Mouse (Mus musculus) kidney, postnatal 0 days (tissue): ENCODE data around the gene Enho. TPM values are rescaled to one million over a fixed set of nuclear protein-coding genes. Genes with fewer than 3 reads are reported as not detected.

Experiments used
- ATAC-seq: fragments of 200-750 bp; cut with Nextera tagmentation; replicated peaks from 2 replicates; pipeline ENCODE4 v1.8.0; 2017; ENCODE audit warnings: low read depth, moderate number of reproducible peaks, moderate TSS enrichment, moderate library complexity; ENCODE audit not compliant: low FRiP score
- DNase-seq: peaks from one replicate; pipeline ENCODE4 v3.0.0-alpha.2; 2016; ENCODE audit warnings: low spot score
- H3K27ac ChIP-seq: fragments of 300-500 bp; sonication (generic); 2 replicates; pipeline ENCODE4 v1.5.1; 2014; ENCODE audit warnings: mild to moderate bottlenecking
- H3K27me3 ChIP-seq: fragments of 300-500 bp; sonication (generic); 2 replicates; pipeline ENCODE4 v1.6.1; 2014; ENCODE audit warnings: low read length, mixed read lengths; ENCODE audit not compliant: insufficient read depth
- H3K36me3 ChIP-seq: fragments of 300-500 bp; sonication (generic); 2 replicates; pipeline ENCODE4 v1.6.1; 2014; ENCODE audit warnings: low read length, mixed read lengths; ENCODE audit not compliant: insufficient read depth
- H3K4me1 ChIP-seq: fragments of 300-500 bp; sonication (generic); replicated peaks from 2 replicates; pipeline ENCODE4 v1.6.1; 2014; ENCODE audit warnings: antibody characterized with exemption, low read length, mixed read lengths; ENCODE audit not compliant: insufficient read depth
- H3K4me2 ChIP-seq: fragments of 300-500 bp; sonication (generic); 2 replicates; pipeline ENCODE4 v1.6.1; 2014; ENCODE audit warnings: mild to moderate bottlenecking, low read length, moderate library complexity, mixed read lengths
- H3K4me3 ChIP-seq: fragments of 300-500 bp; sonication (generic); replicated peaks from 2 replicates; pipeline ENCODE4 v1.5.1; 2014; ENCODE audit warnings: low read depth, low read length
- H3K9ac ChIP-seq: fragments of 300-500 bp; sonication (generic); 2 replicates; pipeline ENCODE4 v1.6.1; 2014; ENCODE audit warnings: low read depth, low read length
- H3K9me3 ChIP-seq: fragments of 300-500 bp; sonication (generic); replicated peaks from 2 replicates; pipeline ENCODE4 v1.6.1; 2016; ENCODE audit warnings: low read length, inconsistent platforms, mixed read lengths
- CTCF ChIP-seq: IDR thresholded peaks from 2 replicates; pipeline ENCODE4 v1.5.1; 2016; ENCODE audit warnings: antibody characterized with exemption, low read depth, mild to moderate bottlenecking, moderate library complexity
- WGBS: fragments of 180-500 bp; shearing (Covaris S2); extraction: QIAGEN DNeasy Blood & Tissue Kit; methylation state at CpG from one replicate; pipeline ENCODE4 v1.1.7; 2014; 5-methylcytosine and 5-hydroxymethylcytosine counted together
- polyA plus RNA-seq: library from polyadenylated mRNA; unstranded; fragments of >200 nt; fragmentation: Nextera tagmentation; extraction: Ambion mirVana; gene quantifications from 2 replicates; pipeline ENCODE4 v1.2.1, GENCODE M21; 2015

The Enho gene
- polyA plus RNA-seq, 1 experiment from 2014 or later = 23.9 TPM

DNA sequence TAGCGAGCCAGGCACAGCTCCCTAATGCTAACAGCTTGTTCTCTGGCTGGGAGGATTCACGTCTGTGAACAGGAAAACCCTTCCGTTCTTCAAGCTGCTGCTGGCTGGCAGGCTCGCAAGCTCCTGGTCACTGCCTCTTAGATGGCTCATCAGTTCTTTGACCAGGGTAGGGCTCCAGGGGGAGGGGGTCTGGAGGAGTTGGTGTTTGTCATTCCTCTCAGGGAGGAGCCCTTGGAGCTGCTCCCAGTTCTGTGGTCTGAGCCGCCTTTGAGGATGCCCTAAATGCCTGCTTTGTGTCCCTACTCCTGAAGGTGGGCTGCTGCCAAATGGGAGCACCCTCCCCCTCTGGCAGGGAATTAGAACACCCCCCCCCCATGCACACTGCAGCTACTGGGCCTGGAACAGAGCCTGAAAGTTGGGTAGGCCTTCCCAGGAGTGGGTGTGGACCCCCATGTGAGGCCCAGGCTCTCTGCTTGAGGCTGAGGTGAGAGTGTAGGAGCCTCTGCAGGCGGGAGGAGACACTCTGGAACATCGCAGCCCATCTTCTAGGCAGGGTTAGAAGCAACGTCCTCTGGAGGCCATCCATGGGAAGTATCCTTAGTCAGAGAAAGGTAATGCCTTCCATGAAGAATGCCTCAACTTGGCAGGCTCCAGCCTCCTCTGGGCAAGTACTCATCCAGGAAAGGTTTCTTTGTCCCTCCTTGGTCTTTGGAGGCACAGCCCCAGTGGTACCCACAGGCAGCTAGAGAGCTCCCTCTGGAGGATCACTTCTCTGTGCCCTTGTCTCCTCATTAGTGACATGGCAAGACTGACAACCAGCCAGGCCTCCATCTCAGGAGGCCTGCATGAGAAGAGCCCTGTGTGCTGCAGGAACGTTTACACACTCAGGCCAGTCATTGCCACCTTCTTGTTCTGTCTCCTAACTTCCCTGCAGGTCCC is 24.2 kb downstream of the Enho start:
- Histone ChIP-seq H3K9ac (no peak overlapping the region), H3K9me3 (no peaks in the 10 kb centered on the region), H3K4me3 (no peak overlapping the region), H3K36me3 (no peaks in the 10 kb centered on the region), H3K4me1 (no peaks in the 10 kb centered on the region), H3K27me3 (no peaks in the 10 kb centered on the region; the same call in 1 of the 2 replicates), H3K4me2 (no peak overlapping the region), H3K27ac (no peak overlapping the region)
- TF ChIP-seq CTCF = no peak; the same call in 1 of the 2 replicates
- DNase-seq (no peak), ATAC-seq (no peak)
- 54% methylated on average over 9 of the region's 9 CpGs for WGBS

DNA sequence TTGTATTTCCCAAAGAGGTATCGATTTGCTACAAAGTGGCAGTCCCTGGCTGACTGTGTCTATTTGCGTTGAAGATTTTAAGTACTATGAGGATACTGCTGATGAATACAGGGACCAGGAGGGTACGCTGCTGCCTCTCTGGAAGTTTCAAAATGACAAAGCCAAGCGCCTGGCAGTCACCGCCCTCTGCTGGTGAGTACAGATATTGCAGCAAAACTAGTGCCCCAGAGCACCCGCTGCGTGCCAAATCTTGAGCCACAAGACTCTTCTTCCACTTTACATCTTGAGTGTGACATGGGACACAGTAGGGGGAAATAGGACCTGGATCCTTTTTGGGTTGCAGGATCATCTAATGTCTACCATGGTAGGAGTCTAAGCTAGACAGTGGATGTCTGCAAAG is 26.0 kb downstream of the Enho start:
- WGBS = 11% methylated on average over 7 of the region's 7 CpGs
- no peak overlapping the region for H3K27ac ChIP-seq
- no peak overlapping the region for H3K9ac ChIP-seq
- no peaks in the 10 kb centered on the region for H3K36me3 ChIP-seq
- H3K4me1 ChIP-seq = no peaks in the 10 kb centered on the region
- TF ChIP-seq CTCF = peak; percentile 99
- H3K27me3 ChIP-seq = no peaks in the 10 kb centered on the region
- no peak for ATAC-seq
- H3K4me3 ChIP-seq = no peak overlapping the region
- H3K4me2 ChIP-seq = no peak overlapping the region
- H3K9me3 ChIP-seq = no peaks in the 10 kb centered on the region
- peak; percentile 91 for DNase-seq

DNA sequence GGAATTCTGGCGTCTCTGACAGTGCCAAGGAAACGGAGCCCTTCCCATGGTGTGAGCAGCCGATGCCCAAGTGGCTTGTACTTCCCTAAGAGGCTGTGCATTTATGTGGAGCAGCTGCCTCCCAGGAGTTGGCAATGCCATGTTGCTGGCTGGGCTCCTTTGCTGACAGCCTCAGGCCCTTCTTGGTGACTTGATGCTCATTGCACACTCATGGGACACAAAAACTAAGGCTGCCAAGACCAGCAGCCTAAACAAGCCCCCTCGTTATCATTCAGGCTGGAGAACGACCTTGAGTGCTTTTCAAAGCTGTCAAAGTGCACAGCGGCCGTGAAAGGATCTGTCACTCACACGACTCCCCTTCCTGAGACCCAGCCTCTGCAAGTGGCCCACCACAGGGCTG is 28.0 kb downstream of the Enho start:
- Histone ChIP-seq H3K4me2 (no peak overlapping the region), H3K4me3 (no peak overlapping the region), H3K9me3 (no peaks in the 10 kb centered on the region), H3K4me1 (no peaks in the 10 kb centered on the region), H3K36me3 (no peaks in the 10 kb centered on the region), H3K27ac (no peak overlapping the region), H3K9ac (no peak overlapping the region), H3K27me3 (no peaks in the 10 kb centered on the region)
- ATAC-seq = no peak
- DNase-seq = no peak
- WGBS = 56% methylated on average over 8 of the region's 8 CpGs
- TF ChIP-seq CTCF = no peak

DNA sequence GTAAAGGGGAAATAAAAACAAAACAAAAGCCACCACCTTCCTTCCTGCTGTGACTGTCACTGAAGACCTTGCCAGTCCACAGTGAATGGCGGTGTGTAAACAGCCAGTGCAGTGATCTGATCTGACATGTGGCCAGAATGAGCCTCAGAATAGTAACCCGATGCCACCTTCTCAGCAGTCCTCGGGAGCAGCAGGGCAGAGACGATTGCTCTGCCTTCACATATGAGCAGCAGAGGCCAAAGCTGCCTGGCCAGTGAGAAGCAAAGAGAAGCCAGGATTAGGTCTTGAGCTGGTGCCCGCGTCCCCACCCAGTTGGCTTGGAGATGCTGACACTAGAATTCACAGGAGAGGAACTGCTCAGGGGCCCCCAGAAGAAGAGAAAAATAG is 29.5 kb downstream of the Enho start:
- TF ChIP-seq CTCF = no peak
- DNase-seq = peak; percentile 55
- ATAC-seq = no peak
- H3K9me3 ChIP-seq = no peaks in the 10 kb centered on the region
- no peak overlapping the region for H3K4me3 ChIP-seq
- no peaks in the 10 kb centered on the region for H3K36me3 ChIP-seq
- H3K9ac ChIP-seq = no peak overlapping the region
- H3K4me1 ChIP-seq = no peaks in the 10 kb centered on the region
- no peak overlapping the region for H3K27ac ChIP-seq
- H3K27me3 ChIP-seq = no peaks in the 10 kb centered on the region
- 19% methylated on average over 6 of the region's 6 CpGs for WGBS
- H3K4me2 ChIP-seq = no peak overlapping the region

DNA sequence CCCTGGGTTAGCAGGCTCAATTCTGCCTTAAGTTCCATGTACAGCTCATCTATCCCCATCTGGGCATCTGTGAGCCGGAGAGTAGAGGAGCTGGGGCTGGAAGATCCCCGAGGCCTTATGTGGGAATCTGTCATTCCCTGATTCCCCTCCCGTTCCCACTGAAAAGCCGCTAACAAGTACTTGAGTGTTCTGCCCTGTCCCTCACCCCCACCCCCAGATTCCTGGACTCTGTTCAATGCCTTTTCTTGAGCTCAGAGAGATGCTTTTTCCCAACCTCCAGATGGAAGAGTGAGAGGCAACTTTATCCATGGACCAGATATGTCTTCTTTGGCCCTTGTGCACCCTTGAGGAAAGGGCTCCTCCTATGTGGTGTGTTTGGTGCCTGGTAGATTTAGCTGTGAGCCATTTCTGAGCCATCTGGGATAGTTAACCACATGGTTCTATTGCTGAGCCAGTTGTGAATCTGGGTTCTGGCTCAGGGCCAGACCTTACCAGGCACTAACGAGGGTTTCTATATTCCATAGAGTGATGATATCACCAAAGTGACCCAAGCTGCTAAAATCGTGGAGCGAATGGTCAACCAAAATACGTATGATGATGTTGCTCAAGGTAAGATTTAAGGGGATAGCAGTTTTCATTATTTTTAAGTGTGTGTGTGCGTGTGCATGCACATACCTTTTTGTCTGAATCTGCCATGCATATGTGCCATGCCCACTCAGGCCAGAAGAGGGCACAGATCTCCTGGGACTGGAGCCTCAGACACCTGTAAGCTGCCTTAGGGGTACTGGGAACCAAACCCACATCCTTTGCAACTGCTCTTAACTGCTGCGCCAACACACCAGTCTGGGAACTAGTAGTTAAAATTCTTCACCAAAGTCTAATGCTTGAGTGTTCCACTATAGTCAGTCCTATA is 30.2 kb downstream of the Enho start:
- Histone ChIP-seq H3K4me3 (no peak overlapping the region), H3K4me2 (no peak overlapping the region), H3K27ac (no peak overlapping the region), H3K27me3 (no peaks in the 10 kb centered on the region), H3K36me3 (no peaks in the 10 kb centered on the region), H3K9me3 (no peaks in the 10 kb centered on the region), H3K4me1 (no peaks in the 10 kb centered on the region), H3K9ac (no peak overlapping the region)
- peak; percentile 40; the same call in 1 of the 2 replicates for TF ChIP-seq CTCF
- no peak for ATAC-seq
- DNase-seq = no peak
- 82% methylated on average over 10 of the region's 10 CpGs for WGBS

DNA sequence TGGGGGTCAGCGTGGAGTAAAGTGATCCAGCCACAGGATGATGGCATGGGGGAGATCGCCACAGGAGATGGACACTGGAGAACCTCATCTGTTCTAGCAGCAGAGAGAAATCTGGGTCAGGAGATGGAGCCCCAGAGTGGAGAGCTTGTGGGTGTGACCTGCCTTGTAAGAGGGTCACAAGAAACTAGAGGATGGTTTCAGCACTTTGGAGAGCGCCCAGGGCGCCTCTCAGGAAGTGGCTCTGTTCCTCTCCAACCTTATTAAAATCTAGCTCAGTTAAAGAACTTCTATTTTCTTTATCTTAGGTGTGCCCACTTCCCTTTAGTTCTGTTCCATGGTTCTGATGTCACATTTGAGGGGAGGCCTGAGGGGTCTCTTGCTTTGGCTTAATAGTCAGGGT is 33.3 kb downstream of the Enho start:
- Histone ChIP-seq H3K27ac (no peak overlapping the region), H3K9ac (no peak overlapping the region), H3K36me3 (no peaks in the 10 kb centered on the region), H3K9me3 (no peaks in the 10 kb centered on the region), H3K27me3 (no peaks in the 10 kb centered on the region), H3K4me1 (no peaks in the 10 kb centered on the region), H3K4me3 (no peak overlapping the region), H3K4me2 (no peak overlapping the region)
- DNase-seq (peak; percentile 87), ATAC-seq (no peak)
- no peak for TF ChIP-seq CTCF
- 35% methylated on average over 4 of the region's 4 CpGs for WGBS
